Mouse (Mus musculus) ES-Bruce4 (cell line): ENCODE results near the gene Erc2.

Experiments used
- CTCF ChIP-seq: IDR thresholded peaks from one replicate; pipeline ENCODE4 v1.8.1; 2011; ENCODE audit warnings: low read depth, low read length
- EP300 ChIP-seq: IDR thresholded peaks from 2 replicates; pipeline ENCODE4 v1.6.1; 2011; ENCODE audit warnings: low read depth, low read length; ENCODE audit not compliant: insufficient read depth
- POLR2A ChIP-seq: IDR thresholded peaks from one replicate; pipeline ENCODE4 v1.8.1; 2011; ENCODE audit warnings: low read length; ENCODE audit not compliant: insufficient read depth

DNA sequence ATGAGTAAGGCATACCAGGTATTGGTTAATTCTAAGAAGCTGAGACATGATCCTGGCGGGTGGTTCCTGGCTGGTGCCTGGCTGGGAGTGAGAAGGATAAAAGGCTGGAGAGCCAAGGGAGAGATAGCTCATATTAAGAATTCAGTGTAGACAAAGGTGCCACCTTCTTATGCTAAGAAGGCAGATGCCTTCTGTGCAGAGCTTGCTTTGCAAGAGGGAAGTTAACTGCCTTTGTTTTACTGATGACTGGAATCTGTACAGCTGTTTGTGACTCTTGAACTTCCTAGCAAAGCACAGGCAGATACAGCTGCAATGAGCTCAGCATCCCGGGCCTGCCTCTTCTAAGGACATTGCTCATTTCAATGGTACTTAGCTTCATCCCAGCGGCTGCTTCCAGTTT lies 47.7 kb downstream of the Erc2 start:
- TF ChIP-seq EP300, result peak; percentile 90
- TF ChIP-seq CTCF, result no peak
- TF ChIP-seq POLR2A, result no peak
